Mouse (Mus musculus) thymus, adult 18-20 months (tissue): ENCODE measurements at regions not wholly inside any gene's neighbourhood (a gene's known extent, or its start where the extent isn't known, plus 50 kb on each side); places are given as distances from the start of the nearest gene placed in this dataset.

Experiments
- DNase-seq, 2 experiments: peaks; one replicate each; pipeline ENCODE4 v3.0.0; 2022; ENCODE audit warnings: mixed read lengths in 2 of 2

DNA sequence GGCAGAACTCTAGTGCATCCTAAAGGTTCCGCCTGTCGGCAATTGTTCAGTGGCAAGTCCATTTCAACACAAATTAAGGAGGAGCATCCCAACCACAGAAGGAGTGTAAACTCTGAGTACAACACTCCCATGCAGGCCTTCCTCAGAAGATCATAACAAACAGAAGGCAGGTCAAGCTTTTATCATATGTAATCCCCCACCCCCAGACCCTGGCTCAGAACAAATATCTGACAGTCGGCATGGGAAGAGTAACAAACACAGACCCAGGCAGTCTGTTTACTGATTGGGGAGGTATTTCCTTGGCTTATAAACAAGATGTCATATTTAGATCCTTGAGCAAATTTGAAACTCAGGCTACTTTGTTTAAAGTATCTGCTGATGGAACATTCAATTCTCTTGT lies 174.9 kb upstream of the Rnaseh2b start:
- DNase-seq, result no peak

- DNase-seq, result no peak
Observed at GRCm38 (mm10) chr14:62118542-62118953, 173.8 kb upstream of the Rnaseh2b start.

DNA sequence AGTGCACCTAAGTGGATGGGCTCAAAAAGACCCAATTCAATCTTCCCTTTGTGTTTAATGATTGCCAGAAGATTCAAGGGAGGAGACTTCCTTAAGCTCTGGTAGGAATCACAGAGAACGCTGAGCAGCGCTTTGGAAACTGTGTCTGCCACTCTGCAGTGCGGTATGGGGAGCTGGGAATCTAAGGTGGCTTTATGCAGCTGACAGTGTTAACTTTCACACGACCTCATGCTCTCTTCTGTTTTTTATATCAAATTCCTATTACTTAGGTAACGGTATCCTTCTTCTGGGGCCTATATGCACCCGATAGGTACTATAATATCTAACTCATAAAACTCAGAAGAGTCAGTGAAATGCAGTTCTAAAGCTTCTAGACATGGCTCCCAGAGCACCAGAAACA lies 163.5 kb upstream of the Rnaseh2b start:
- DNase-seq, result no peak

- DNase-seq, result no peak
Observed at GRCm38 (mm10) chr14:62132353-62132816, 160.0 kb upstream of the Rnaseh2b start.

DNA sequence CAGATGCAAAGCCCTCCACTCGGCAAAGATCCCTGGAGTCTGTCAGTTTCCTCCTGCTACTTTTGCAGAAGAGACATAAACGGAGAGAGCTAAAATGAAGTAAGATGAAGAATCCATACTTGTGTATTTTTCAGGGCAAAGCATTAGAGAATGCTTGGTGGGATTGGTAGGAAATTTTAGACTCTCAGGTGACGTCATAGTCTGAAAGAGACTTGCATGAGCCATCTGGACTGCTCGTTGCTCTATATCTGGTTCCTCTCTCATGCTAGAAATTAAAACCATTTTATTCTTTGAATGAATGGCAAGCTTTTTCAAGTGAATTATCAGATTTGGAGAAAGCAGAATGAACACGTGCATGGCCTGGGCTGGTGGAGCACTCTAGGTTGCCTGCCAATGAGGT lies 154.4 kb upstream of the Rnaseh2b start:
- DNase-seq, result no peak

- no peak for DNase-seq
Observed at GRCm38 (mm10) chr14:62144385-62145030, 147.9 kb upstream of the Rnaseh2b start.

DNA sequence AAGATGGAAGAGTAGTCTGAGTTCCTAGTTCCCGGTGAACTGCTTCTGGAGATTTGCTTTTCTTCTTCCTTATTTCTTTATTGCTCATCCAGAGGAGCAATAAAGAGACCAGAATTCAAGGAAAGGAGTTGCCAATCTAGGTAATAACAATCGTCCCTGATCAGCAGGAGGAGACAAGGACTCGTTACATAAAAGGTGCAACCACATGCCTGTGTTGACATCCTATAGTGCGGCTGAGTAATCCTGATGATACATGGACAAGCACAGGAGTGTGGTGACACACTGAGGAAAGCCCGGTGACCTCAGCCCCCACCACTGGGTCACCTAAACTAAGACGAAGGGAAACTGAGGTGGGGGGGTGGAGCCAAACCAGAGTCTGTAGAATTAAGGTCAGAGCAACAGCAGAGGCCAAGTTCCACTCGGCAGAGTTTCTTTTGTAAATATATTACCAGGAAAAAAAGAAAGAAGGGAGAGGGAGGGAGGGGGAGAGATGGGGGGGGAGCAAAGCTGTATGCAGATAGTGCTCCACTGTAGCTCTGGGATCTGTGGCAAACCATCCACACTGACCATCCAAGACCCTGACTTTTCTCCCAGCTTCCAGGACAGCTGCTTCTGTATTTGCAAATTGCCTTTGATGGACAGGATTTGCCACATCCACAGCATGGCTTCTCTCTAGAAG lies 135.2 kb upstream of the Rnaseh2b start:
- DNase-seq, result no peak

GRCm38 (mm10) chr14:62159690-62160089 lies 132.7 kb upstream of the Rnaseh2b start:
- no peak for DNase-seq

- DNase-seq, result no peak
Observed at GRCm38 (mm10) chr14:62163120-62163796, 129.1 kb upstream of the Rnaseh2b start.

GRCm38 (mm10) chr14:62164918-62165317 lies 127.5 kb upstream of the Rnaseh2b start:
- DNase-seq, result no peak

- DNase-seq, result no peak
Observed at GRCm38 (mm10) chr14:62166006-62166405, 126.4 kb upstream of the Rnaseh2b start.

DNA sequence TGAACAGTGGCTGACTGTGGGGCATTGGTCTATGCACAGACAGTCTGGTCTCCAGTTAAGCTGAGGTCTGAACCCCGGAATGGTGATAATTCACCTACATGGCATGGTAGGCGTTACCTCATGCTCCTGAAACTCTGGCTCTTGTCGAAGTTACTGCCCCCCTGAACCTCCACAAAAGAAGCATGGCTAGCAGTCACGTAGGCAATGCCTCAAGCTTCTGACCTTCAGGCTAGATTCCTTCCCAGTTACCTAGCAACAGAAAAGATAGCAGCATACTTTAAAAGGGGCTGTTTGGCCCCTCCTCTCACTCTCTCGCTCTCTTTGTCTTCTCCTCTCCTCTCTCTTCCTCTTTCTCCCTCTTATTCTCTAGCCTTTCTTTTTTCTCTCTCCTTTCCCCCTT lies 125.8 kb upstream of the Rnaseh2b start:
- DNase-seq, result no peak

GRCm38 (mm10) chr14:62167090-62167489 lies 125.3 kb upstream of the Rnaseh2b start:
- DNase-seq, result no peak

- no peak for DNase-seq
Observed at GRCm38 (mm10) chr14:62168711-62169110, 123.7 kb upstream of the Rnaseh2b start.

- no peak for DNase-seq
Observed at GRCm38 (mm10) chr14:62170385-62170784, 122.0 kb upstream of the Rnaseh2b start.

GRCm38 (mm10) chr14:62171256-62172047 lies 120.9 kb upstream of the Rnaseh2b start:
- DNase-seq, result no peak

GRCm38 (mm10) chr14:62173835-62174530 lies 118.4 kb upstream of the Rnaseh2b start:
- DNase-seq, result no peak

DNA sequence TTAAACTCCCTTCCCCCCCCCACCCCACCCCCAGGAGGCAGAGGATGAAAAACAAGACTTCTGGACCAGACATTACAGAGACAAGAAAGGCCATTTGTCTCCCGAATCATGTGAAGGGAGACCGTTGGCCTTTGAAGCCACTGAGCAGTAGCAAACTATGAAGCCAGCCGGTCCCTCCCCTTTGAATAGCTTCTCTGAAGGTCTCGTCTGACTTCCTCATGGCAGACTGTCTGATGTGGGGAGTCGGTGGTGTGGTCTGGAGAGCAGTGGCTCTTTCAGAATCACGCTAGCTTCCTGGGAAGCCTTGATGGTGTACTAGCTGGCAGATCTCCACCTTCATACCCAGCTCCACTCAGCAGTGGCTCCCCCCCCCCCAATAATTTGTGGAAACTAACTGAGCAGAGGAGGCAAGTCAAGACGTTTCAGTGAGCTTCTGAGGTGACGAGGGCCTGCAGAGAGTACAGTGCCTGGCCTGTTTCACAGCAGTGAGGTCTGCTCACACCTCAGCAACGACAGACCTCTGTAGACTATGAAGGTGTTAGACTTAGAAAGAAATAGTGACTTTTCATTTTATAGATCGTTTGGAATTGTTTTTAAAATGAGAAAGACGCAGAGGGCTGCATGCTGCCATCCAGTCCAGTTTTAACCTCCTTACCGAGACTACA lies 116.9 kb upstream of the Rnaseh2b start:
- DNase-seq, result no peak

GRCm38 (mm10) chr14:62177509-62177908 lies 114.9 kb upstream of the Rnaseh2b start:
- DNase-seq, result no peak

GRCm38 (mm10) chr14:62187360-62187759 lies 105.0 kb upstream of the Rnaseh2b start:
- no peak for DNase-seq

- no peak for DNase-seq
Observed at GRCm38 (mm10) chr14:62188147-62188885, 104.1 kb upstream of the Rnaseh2b start.
